Mouse (Mus musculus) right cerebral cortex, adult 18-20 months (tissue): ENCODE measurements around the gene Cpne4.
A peak's percentile ranks its signal among the peaks of the same experiment; 100 is the strongest.

Experiments
- DNase-seq: peaks from one replicate; pipeline ENCODE4 v3.0.0; 2022; ENCODE audit warnings: mixed read lengths

Gene Cpne4

DNA sequence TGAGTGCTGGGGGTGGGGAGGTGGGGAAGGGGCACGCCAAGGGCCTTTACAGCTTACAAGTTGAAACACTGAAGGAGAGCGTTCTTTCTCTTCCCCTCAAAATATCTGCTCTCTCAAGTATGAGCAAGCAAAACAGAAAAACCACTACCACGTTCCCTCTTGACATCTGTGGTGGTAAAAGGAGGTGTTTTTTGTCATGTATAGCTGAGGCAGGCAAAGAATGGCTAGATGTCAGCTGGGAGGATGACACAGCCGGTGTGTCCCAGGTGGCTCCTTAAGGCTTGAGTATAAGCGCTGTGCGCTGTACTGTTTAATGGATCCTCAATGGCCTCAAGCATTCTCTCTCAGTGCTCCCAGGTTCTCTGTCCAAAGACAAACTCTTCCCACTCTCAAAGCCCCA lies 331.5 kb downstream of the Cpne4 start:
- DNase-seq = no peak

- DNase-seq = no peak
Measured at GRCm38 (mm10) chr9:104890517-104890916, 343.4 kb downstream of the Cpne4 start.

DNA sequence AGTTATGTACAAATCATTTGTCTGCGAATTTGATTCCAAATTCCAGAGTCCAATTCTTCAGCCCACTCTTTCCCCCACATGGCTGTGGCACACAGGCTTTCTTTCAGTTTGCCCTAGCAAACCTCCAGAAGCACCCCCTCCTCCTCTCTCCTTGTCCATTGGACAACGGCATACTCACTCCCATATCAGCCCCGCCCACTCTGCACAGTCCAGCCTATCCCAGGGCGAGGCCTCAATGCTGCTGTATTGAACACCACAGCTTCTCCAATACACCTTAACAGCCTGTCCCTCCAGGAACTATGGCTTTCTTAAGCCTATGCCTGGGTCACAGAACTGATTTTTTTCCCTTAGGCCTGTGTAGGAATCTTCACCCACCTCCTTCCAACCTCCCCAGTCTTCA lies 348.3 kb downstream of the Cpne4 start:
- DNase-seq = no peak

DNA sequence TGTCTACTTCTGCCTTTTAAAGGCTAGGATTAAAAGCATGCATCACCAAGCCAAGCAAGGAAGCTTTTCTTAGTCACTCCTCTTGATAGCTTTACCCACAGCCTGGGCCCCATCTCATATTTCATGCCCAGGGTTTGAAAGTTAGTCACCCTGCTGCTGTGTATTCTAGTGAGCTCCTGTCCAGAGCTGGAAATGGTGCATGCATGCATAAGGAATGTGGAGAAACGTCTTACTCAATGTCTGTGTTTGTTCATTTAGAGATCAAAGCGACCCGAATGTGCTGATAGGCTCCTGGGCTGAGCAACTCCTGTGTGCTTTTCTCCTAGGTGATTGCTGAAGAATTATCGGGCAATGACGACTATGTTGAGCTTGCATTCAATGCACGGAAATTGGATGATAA lies 354.0 kb downstream of the Cpne4 start:
- no peak for DNase-seq

DNA sequence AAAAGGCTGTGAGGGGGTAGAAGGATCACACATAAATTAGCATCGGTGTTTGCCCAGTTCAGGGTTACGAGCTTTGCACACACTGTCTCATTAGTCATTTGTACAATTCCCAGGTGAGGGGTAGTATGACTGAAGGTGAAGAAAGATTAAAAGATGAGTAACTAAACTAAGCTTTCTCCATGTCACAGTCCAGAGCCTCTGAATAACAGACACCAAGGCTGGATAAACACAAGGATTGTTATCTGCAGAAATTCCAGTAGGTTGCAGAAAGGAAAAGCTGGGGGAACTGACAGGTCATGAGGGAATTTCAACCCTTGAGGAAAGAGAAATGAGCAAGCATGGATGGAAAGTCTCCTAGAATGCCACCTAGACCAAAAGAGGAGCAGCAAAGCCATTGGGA lies 354.7 kb downstream of the Cpne4 start:
- DNase-seq = no peak

DNA sequence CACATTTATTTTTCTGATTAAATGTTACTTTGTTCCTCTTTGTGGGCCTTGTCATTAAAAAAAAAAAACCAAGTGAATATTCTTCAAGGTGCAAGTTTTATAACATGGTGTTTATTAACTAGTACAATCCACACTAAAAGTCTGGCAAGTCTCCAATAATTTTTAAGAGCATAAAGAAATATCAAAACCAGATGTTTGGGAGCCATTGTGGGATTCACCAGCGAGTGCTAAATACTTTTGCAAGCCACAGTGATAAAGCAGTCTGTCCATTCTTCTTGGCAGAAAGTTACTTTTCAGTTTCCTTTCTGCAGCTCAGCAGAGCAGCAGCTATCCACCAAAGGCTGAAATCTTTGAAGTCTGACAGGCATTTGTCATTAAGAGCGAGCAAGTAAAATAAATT lies 365.6 kb downstream of the Cpne4 start:
- no peak for DNase-seq

DNA sequence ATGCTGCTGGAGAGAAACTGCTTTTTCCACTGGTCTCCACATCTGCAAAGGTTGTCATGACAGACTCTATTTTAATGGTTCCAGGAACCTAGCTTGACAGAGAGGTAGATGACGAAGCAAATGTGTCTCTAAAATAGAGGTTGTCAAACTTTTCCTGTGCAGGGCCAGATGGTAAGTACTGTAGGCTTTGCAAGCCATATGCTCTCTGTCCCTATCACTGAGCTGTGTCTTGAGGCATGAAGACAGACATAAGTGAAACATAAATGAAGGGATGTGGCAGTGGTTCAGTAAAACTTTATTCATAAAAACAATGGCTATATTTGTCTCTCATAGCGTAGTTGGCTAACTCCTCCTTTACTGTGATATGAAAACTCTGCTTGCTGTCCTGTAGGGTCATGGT lies 366.2 kb downstream of the Cpne4 start:
- DNase-seq = no peak

DNA sequence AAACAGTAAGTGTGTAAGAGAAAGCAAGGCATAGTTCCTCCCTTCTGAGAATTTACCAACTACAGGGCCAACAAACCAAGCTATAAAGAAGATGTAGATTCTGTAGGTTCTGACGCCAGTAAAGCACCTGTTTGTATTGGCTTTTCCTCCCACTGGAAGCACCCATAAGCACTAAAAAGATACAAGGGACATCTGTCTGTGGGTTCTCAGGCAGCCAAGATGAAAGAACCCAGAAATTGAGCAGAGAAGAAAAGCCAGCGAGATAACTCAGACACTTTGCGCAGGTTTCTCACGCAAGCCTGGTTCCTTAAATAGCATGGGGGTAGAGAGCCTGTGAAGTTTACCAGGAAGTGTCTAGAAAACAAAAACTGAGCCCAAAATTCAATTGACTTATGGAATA lies 374.1 kb downstream of the Cpne4 start:
- peak; percentile 20 for DNase-seq

- DNase-seq = no peak
Measured at GRCm38 (mm10) chr9:104922051-104922450, 375.0 kb downstream of the Cpne4 start.

GRCm38 (mm10) chr9:104928806-104929205 lies 381.7 kb downstream of the Cpne4 start:
- peak; percentile 20 for DNase-seq

GRCm38 (mm10) chr9:104940389-104940788 lies 393.3 kb downstream of the Cpne4 start:
- DNase-seq = no peak

DNA sequence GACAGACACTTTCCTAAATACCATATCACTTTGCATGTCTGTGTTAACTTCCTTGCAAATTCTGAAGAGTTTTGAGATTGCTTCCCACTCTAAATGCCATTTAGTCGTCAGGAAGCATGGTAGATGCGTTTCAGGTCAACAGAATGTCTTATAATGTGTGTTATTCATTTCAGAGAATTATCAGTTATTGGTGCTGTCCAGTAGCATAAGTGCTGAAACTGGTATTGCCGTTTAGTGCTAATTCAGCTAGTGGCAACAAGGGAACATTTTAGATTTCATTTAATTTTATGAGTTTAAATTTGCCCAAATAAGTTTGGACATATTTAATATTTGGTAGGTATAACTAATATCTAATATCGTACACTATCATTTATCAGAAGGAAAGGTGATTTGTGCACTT lies 403.5 kb downstream of the Cpne4 start:
- DNase-seq = no peak

DNA sequence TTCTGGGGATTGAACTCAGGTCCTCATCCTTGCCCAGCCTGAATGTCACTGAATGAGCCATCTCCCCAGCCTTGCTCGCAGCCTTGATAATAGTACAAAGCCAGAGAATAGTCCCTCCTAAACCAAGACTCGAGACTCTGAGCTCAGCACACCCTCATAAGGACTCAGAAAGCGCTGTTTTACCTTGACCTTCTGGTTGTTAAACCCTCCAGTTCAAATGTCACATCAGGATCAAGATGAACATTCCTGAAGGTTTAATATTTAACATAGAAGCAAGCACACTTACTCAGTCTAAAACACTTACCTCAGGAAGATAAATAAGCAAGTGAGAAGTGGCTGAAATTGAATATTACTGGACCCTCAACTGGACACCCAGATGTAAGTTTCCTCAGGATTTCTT lies 405.1 kb downstream of the Cpne4 start:
- no peak for DNase-seq

DNA sequence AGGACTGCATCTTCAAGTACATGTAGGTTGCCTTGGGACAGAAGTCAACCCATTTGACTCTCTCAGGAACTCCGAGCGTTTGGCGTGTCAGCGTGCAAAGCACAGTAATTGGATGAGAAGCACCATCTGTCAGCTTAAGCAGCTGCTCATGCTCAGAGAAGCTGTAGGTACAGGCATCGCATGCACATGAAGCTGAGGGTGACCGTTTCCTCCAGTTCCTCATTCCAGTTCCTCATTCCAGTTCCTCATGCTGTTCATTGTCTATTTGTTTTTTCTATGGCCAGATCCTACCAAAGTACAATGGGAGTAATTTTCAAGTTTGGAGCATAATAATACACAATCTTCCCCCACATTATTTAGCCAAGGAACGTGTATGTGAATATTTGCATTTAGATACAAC lies 425.7 kb downstream of the Cpne4 start:
- DNase-seq = no peak

GRCm38 (mm10) chr9:104981934-104982548 lies 435.0 kb downstream of the Cpne4 start:
- DNase-seq = no peak

- DNase-seq = peak; percentile 12
Measured at GRCm38 (mm10) chr9:104998225-104998624, 451.1 kb downstream of the Cpne4 start.

GRCm38 (mm10) chr9:105010721-105011120 lies 463.6 kb downstream of the Cpne4 start:
- DNase-seq = peak; percentile 18

DNA sequence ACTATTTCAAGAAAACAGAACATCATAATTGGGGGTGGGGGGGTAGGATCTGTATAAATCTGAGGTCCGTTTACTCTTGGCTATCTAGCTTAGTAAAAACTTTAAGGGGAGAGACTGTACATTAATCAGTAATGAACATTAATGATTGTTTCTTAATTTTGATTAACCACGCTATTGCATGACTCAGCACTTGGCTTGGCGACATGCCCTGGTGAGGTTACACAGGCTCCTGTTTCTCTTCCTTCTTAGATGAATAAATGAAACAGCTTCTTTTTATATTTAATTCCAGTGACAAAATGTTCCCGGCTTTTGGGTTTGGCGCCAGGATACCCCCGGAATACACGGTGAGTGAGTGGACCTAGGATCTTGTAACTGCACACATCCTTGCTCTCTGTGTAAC lies 471.1 kb downstream of the Cpne4 start:
- no peak for DNase-seq

DNA sequence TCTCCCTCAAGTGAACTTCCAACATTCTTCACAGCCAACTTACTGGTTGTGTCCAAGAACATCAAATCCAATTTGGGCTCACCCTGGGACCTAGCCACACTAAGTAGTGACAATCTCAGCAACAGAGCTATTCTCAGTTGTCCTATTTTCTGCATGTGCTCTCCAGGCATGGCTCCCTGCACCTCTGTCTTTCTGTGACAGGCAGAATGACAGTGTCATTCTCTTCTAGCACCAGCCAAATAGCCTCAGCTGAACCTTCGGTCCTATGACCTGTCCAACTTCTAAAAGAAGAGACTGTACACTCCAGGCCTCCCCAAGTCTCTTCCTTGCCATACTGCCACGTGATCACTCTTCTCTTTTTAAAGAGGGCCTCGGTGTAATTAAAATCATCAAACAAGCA lies 481.2 kb downstream of the Cpne4 start:
- no peak for DNase-seq

DNA sequence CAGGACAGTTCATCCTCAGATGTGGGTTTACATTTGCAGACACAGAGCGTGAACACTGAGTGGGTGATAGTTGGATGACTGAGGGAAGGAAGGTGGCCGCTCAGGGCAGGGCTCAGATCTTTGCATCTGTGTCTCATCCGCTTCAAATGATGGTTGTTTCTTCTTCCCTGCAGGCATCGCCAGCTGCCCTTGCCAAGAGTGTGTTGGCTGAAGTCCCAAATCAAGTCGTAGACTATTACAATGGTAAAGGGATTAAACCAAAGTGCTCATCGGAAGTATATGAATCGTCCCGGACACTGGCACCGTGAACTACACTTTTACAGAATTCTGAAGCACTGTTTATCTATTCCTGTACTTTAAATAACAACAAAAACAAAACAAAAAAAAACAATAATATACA lies 485.5 kb downstream of the Cpne4 start:
- no peak for DNase-seq

DNA sequence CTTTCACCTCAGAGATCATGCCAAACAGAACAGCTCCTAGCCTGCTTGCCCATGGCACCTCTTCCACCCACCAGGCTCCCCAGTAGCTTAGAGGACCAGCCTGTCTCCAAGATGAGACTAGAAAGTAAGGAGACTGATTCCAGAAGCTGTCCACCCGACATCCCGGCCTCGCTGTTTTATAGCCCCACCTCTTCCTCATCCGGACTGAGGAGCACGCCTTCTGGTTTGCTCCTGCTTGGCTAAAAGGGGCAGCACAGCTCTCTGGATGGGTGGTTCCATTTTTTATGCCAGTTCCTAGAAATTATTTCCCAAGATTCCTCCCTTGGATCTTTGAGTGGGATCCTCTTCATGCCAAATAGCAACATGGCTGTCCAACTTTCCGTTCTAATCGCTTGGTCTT lies 486.6 kb downstream of the Cpne4 start:
- no peak for DNase-seq

DNA sequence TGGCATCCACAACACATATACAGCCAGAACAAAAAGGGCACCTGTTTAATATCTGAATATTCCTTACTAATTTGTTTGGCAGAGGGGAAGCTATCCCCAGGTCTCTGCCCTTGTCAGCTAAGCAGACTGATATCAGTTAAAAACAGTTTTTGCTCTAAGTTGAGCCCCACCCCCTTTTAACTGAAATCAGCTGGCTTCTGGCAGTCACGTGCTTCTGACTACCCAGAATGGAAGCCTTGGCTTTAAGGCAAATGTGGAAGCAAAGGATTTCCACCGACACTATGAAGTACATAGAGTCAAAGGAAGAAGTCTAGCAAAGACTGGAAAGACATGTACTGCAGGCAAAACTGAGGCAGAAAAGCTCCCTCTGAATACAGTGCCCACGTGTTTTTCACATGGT lies 490.8 kb downstream of the Cpne4 start:
- DNase-seq = no peak

DNA sequence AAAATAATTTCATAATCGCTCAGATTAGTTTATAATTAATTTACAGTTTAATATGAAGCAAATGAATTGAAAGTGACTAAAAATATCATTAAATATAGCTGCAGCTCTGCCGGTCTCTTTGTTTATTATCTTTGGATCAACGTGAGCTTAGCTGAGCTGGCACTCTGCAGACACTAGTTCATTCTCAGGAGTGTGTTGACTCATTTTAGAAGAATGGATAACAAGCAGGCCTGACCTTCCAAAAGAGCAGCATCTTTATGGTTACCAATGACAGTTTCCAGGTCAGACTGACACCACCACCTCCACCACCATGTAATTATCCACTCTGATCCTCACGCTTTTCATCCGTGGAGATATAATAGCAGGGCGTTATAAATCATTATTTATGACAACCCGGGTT lies 498.9 kb downstream of the Cpne4 start:
- no peak for DNase-seq

GRCm38 (mm10) chr9:105048351-105048750 lies 501.3 kb downstream of the Cpne4 start:
- DNase-seq = peak; percentile 81

- DNase-seq = no peak
Measured at GRCm38 (mm10) chr9:105049636-105050035, 502.6 kb downstream of the Cpne4 start.

- no peak for DNase-seq
Measured at GRCm38 (mm10) chr9:105050257-105050656, 503.2 kb downstream of the Cpne4 start.
